Mouse (Mus musculus) stomach, embryonic 14.5 days (tissue): ENCODE measurements around the gene Fam205c. TPM values are rescaled to one million over a fixed set of nuclear protein-coding genes. Genes with fewer than 3 reads are reported as not detected.

Experiments used
- ATAC-seq: fragments of 200-750 bp; cut with Nextera tagmentation; 2 replicates; pipeline ENCODE4 v1.8.0; 2017; ENCODE audit warnings: low read depth, moderate TSS enrichment; ENCODE audit not compliant: insufficient number of reproducible peaks, insufficient read depth, low FRiP score
- H3K27ac ChIP-seq: fragments of 300-500 bp; sonication (generic); 2 replicates; pipeline ENCODE4 v1.5.1; 2014; ENCODE audit warnings: mild to moderate bottlenecking, low read length, moderate library complexity, mixed read lengths
- H3K27me3 ChIP-seq: fragments of 300-500 bp; sonication (generic); 2 replicates; pipeline ENCODE4 v1.6.1; 2014; ENCODE audit warnings: low read length, control low read depth, mixed read lengths; ENCODE audit not compliant: control insufficient read depth, insufficient read depth
- H3K36me3 ChIP-seq: fragments of 300-500 bp; sonication (generic); 2 replicates; pipeline ENCODE4 v1.6.1; 2014; ENCODE audit warnings: mild to moderate bottlenecking, control low read depth, low read length, moderate library complexity, mixed read lengths; ENCODE audit not compliant: control insufficient read depth, insufficient read depth
- H3K4me1 ChIP-seq: fragments of 300-500 bp; sonication (generic); 2 replicates; pipeline ENCODE4 v1.6.1; 2014; ENCODE audit warnings: low read length, control low read depth, mixed read lengths; ENCODE audit not compliant: control insufficient read depth, insufficient read depth
- H3K4me2 ChIP-seq: fragments of 300-500 bp; sonication (generic); replicated peaks from 2 replicates; pipeline ENCODE4 v1.6.1; 2014; ENCODE audit warnings: low read depth, low read length, control low read depth
- H3K4me3 ChIP-seq: fragments of 300-500 bp; sonication (generic); 2 replicates; pipeline ENCODE4 v1.5.1; 2014; ENCODE audit warnings: low read depth, low read length, control low read depth
- H3K9ac ChIP-seq: fragments of 300-500 bp; sonication (generic); replicated peaks from 2 replicates; pipeline ENCODE4 v1.6.1; 2014; ENCODE audit warnings: low read depth, mild to moderate bottlenecking, control low read depth, low read length, moderate library complexity, mixed read lengths
- H3K9me3 ChIP-seq: fragments of 300-500 bp; sonication (generic); 2 replicates; pipeline ENCODE4 v1.6.1; 2016; ENCODE audit warnings: low read depth, low read length, control low read depth; ENCODE audit not compliant: control insufficient read depth
- WGBS: fragments of 180-500 bp; shearing (Covaris S2); extraction: QIAGEN DNeasy Blood & Tissue Kit; methylation state at CpG from one replicate; pipeline ENCODE4 v1.1.7; 2014; 5-methylcytosine and 5-hydroxymethylcytosine counted together
- polyA plus RNA-seq: library from polyadenylated mRNA; unstranded; fragments of >200 nt; fragmentation: Nextera tagmentation; extraction: Ambion mirVana; gene quantifications from 2 replicates; pipeline ENCODE4 v1.2.1, GENCODE M21; 2014

Fam205c gene
- polyA plus RNA-seq, 1 experiment from 2014 or later, result 1.4 TPM

DNA sequence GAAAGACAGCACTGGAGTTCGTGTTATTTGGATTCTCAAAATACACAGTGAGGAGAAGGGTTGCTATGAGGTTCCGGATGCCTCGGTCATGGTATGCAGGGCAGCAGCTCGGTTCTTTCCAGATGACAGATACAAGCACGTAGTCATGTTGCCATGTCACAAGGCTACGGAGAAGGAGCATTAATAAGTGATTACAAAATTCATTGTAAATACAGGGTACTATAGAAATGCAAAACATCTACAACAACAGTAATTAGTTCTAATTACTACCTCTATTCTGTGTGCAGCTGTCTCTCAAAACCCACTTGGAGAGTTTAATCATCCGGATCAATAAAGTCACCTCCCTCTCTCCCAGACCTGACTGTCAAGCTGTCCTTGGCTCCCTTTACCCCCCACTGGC, 21.1 kb upstream of the Fam205c start:
- Histone ChIP-seq H3K4me3 (no peak overlapping the region), H3K9ac (no peak overlapping the region), H3K9me3 (no peaks in the 10 kb centered on the region), H3K4me1 (no peaks in the 10 kb centered on the region), H3K27ac (no peak overlapping the region), H3K36me3 (no peaks in the 10 kb centered on the region), H3K4me2 (no peak overlapping the region), H3K27me3 (no peaks in the 10 kb centered on the region)
- WGBS, result 78% methylated on average over 7 of the region's 7 CpGs
- no peak for ATAC-seq

DNA sequence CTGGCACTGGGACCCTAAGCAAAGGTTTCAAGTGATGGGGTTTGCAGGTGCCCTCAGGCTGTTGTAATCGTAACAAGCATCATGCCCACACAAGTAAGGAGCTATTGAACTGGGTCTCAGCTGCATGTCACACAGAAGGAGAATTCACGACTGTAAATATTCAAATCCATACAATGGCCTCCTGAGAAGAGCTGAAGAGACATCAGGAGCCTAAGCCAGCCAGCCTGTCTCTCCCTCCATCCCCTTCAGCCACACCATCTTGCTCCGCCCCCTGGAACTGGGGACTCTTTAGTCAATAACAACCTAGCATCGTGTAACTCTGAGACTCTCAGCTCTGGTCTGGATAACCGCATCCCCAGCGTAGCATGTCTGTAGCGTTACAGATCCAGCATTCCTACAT, 17.1 kb upstream of the Fam205c start:
- no peak overlapping the region for H3K27ac ChIP-seq
- no peaks in the 10 kb centered on the region for H3K36me3 ChIP-seq
- no peak overlapping the region for H3K4me2 ChIP-seq
- WGBS, result 66% methylated on average over 7 of the region's 7 CpGs
- no peaks in the 10 kb centered on the region for H3K9me3 ChIP-seq
- H3K27me3 ChIP-seq, result no peaks in the 10 kb centered on the region
- no peak overlapping the region for H3K9ac ChIP-seq
- no peak overlapping the region for H3K4me3 ChIP-seq
- ATAC-seq, result no peak
- H3K4me1 ChIP-seq, result no peaks in the 10 kb centered on the region

DNA sequence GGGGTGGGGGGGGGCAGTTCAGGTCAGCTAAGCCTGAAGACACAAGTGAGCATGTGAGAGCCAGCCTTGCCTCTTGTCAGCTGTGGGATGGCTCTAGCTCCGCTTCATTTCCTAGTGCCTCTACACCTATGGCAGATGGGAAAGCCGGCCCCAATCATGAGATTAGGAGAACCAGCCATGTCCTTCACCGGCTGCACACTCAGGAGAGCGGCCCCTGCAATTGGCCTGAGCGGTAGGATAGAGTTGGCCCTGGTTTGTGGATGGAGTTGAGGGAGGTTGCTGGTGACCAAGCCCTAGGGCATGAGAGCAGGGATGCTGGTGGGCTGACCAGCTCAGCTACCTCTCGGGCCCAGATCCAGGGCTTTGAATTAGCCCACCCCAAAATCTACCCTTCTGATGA, 14.8 kb upstream of the Fam205c start:
- H3K4me1 ChIP-seq, result no peaks in the 10 kb centered on the region
- H3K27me3 ChIP-seq, result no peaks in the 10 kb centered on the region
- H3K36me3 ChIP-seq, result no peaks in the 10 kb centered on the region
- no peak overlapping the region for H3K27ac ChIP-seq
- no peak for ATAC-seq
- no peaks in the 10 kb centered on the region for H3K9me3 ChIP-seq
- H3K4me3 ChIP-seq, result no peak overlapping the region
- no peak overlapping the region for H3K4me2 ChIP-seq
- WGBS, result 94% methylated on average over 6 of the region's 6 CpGs
- H3K9ac ChIP-seq, result no peak overlapping the region

DNA sequence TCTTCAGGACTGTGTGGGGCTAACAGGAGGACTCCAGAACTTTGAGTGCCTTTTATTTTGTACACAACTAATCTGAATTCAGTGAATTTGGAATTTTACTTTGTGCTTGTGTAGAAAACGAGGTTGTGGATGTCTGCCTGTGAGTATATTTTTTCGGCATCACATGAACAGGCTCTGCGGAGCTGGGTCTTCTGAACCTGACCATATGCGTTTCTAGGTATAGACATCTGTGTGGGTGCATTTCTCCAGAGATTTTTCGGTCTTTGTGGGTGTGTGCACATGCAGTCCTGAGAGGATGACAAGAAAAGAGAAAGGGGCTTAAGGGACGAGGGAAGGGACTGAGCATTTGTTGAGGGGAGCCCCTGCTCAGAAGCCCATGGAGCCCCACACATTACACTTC, 12.9 kb upstream of the Fam205c start:
- ATAC-seq, result no peak
- Histone ChIP-seq H3K4me1 (no peaks in the 10 kb centered on the region), H3K4me2 (no peak overlapping the region), H3K4me3 (no peak overlapping the region), H3K27ac (no peak overlapping the region), H3K9me3 (no peaks in the 10 kb centered on the region), H3K27me3 (no peaks in the 10 kb centered on the region), H3K36me3 (no peaks in the 10 kb centered on the region), H3K9ac (no peak overlapping the region)
- WGBS, result 85% methylated on average over 6 of the region's 6 CpGs

DNA sequence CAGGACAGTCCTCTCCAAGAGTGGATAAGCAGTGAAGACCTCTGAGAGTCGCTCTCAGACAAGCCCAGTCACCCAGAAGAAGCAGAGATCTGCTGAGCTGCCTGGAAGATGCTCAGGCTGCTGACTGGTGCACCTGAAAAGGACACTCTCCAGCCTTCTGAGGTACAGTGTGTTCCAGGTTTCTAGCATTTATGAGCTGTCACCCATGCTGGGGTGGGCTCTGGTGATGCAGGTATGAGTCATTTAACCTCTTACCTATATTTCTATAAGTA, 6.6 kb upstream of the Fam205c start:
- H3K27me3 ChIP-seq, result no peaks in the 10 kb centered on the region
- H3K9ac ChIP-seq, result no peak overlapping the region
- no peaks in the 10 kb centered on the region for H3K36me3 ChIP-seq
- no peak overlapping the region for H3K27ac ChIP-seq
- H3K4me1 ChIP-seq, result no peaks in the 10 kb centered on the region
- no peak for ATAC-seq
- WGBS, result 55% methylated on average over 1 of the region's 1 CpGs
- H3K4me2 ChIP-seq, result no peak overlapping the region
- no peaks in the 10 kb centered on the region for H3K9me3 ChIP-seq
- no peak overlapping the region for H3K4me3 ChIP-seq

DNA sequence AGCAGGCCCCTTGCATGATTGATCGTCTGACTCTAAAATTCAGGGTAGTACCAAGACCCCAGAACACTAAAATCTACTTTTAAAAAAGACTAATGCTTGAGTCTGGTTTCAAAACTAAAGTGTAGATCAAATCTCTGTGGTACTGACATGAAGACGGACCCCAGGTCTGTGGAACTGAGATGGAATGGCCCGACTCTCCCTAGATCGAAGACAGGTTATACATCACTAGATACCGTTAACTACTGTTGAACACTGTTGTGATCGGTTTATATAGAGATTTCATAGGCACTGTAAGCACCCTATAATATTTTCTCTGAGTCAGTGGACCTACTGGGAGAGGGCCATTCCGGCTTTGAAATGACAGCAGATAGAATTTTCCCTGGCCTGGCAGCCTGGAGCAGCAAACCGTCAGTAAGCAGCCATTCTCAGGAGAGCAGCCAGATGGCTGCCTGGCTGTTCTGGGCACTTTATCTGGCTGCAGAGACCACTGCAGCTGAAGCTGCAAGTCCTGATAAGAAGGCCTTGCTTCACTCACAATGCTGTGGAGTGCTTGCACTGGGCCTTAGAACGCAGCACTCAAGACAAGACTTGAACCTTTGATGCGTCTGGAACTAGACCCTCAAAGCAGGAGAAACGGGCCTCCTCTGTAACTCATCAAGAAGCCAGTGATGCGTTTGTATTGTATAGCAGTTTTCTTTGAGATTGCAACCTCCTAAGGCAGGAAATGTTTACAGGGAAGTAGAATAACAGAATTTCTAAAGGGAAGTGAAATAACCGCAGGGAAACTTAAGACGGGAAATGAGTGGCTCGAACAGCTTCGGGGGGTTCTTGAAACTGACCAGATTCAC, 6.0 kb upstream of the Fam205c start:
- ATAC-seq, result peak; percentile 69; the same call in 1 of the 2 replicates
- Histone ChIP-seq H3K9ac (no peak overlapping the region), H3K4me3 (no peak overlapping the region), H3K4me1 (no peaks in the 10 kb centered on the region), H3K4me2 (no peak overlapping the region), H3K27ac (no peak overlapping the region), H3K27me3 (no peaks in the 10 kb centered on the region), H3K9me3 (no peaks in the 10 kb centered on the region), H3K36me3 (no peaks in the 10 kb centered on the region)
- 75% methylated on average over 16 of the region's 16 CpGs for WGBS

DNA sequence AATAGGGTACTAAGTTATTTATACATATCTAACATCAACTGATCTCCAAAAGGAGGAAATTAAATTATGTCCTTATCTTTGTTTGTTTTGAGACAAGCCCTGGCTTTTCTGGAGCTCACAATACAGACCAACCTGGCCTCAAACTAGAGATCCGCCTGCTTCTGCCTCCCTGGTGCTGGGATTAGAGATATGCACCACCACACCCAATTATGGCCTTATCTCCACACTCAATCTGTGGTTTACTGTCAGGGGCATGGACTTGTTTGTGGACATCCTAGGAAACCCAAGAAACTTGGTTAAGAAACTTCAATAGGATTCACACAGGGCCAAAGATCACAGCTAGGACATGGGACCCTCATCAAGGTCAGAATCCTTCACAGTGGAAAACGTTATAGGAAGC, 3.6 kb upstream of the Fam205c start:
- Histone ChIP-seq H3K4me2 (no peak overlapping the region), H3K4me3 (no peak overlapping the region), H3K4me1 (no peaks in the 10 kb centered on the region), H3K9ac (no peak overlapping the region), H3K27ac (no peak overlapping the region), H3K9me3 (no peaks in the 10 kb centered on the region), H3K27me3 (no peaks in the 10 kb centered on the region), H3K36me3 (no peaks in the 10 kb centered on the region)
- 86% methylated on average over 2 of the region's 2 CpGs for WGBS
- no peak for ATAC-seq

DNA sequence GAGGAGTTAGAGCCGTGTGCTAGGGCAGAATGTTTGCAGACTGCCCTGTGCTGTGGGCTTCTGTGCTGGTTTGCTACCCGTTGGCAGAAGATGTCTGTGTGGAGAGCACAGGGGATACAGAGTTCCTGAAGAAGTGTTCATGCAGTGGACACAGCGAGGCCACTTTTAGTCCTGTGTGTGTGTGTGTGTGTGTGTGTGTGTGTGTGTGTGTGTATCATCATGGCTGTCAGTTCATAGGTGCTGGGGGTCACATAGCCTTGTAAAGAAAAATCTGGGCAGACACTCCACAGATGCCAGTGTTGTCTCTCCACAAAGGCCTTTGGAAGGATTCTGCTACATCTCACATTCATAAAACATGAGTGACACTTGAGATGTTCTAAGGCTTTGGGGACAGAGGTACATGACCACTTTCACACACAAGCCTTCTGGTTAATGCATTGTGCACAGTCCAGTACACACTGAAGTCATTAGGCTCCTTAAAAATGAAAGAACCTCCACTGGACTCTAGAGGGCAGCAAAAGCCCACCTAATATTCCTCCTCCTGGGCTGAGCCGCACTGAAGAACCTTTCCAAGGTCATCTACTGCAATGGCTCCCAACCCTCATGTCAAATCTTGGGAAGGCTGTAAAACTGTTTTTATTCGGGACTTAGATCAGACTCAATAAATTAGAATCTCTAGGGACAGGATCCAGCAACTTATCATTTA, 2.7 kb upstream of the Fam205c start:
- 36% methylated on average over 5 of the region's 5 CpGs for WGBS
- Histone ChIP-seq H3K9me3 (no peaks in the 10 kb centered on the region), H3K27me3 (no peaks in the 10 kb centered on the region), H3K4me2 (no peak overlapping the region), H3K4me3 (no peak overlapping the region), H3K27ac (no peak overlapping the region), H3K36me3 (no peaks in the 10 kb centered on the region), H3K4me1 (no peaks in the 10 kb centered on the region), H3K9ac (no peak overlapping the region)
- peak; percentile 90; the same call in 1 of the 2 replicates for ATAC-seq
